In the genomic region with DNA sequence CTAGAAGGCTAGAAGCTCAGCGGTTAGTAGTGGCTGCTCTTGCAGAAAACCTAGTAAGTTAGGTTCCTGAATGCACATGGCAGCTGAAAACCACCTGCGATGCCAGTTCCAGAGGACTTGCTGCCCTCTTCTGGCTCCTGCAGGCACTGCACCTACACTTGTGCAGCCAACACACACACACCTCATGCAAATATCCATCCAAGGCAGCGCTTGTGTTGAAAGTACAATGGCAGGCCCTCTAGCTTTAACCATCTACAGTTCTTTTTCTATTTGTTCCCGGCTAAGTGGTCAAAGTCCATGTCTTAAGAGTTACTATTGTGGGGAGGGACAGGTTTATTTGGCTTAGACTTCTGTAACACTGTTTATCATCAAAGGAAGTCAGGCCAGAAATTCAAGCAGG, we compare ENCODE assay signal across 7 mouse cellular contexts. TPM values are rescaled to one million over a fixed set of nuclear protein-coding genes. Genes with fewer than 3 reads are reported as not detected.
DNase-seq lines count a peak whose midpoint lies in the region; ATAC-seq and TF ChIP-seq lines count a peak whose summit lies in the region.

No protein-coding gene starts in this region.

- 79% methylated on average over 4 of the region's 4 CpGs for WGBS in kidney, embryonic 15.5 days
- WGBS in lung, embryonic 14.5 days, result 74% methylated on average over 4 of the region's 4 CpGs

- peaks cover 29% of the 10 kb centered on the region for H3K4me1 ChIP-seq in kidney, embryonic 15.5 days
- peaks cover 12% of the 10 kb centered on the region; the same call in 1 of the 2 replicates for H3K4me1 ChIP-seq in lung, embryonic 14.5 days (ENCODE audit: insufficient read depth)

- DNase-seq in kidney, adult 18-20 months, result peak; percentile 69
- peak; percentile 59 for DNase-seq in T-cell, adult 2 months (ENCODE audit: low spot score)
- DNase-seq in forelimb bud, embryonic 11.5 days (ENCODE audit: low read depth, low spot score), result peak; percentile 73
- peak; percentile 81 for DNase-seq in lung, embryonic 14.5 days
- DNase-seq in spleen, postnatal 4 days (ENCODE audit: low spot score in 2 of 2), result peak; percentile 65 to 85

- no peak overlapping the region for H3K27ac ChIP-seq in kidney, embryonic 15.5 days
- H3K27ac ChIP-seq in lung, embryonic 14.5 days (ENCODE audit: low read depth), result no peak overlapping the region

- peak; percentile 85 for TF ChIP-seq CTCF in lung, embryonic 14.5 days (IDR thresholded peaks at IDR 0.05; ENCODE audit: low read depth)

- no peaks in the 10 kb centered on the region for H3K9me3 ChIP-seq in kidney, embryonic 15.5 days (replicated peaks)
- no peaks in the 10 kb centered on the region for H3K9me3 ChIP-seq in lung, embryonic 14.5 days (ENCODE audit: low read depth, low read length)

- no peak overlapping the region for H3K4me2 ChIP-seq in kidney, embryonic 15.5 days
- no peak overlapping the region for H3K4me2 ChIP-seq in lung, embryonic 14.5 days

- H3K9ac ChIP-seq in kidney, embryonic 15.5 days, result no peak overlapping the region
- H3K9ac ChIP-seq in lung, embryonic 14.5 days, result no peak overlapping the region

- no peak for ATAC-seq in kidney, embryonic 15.5 days (replicated peaks; ENCODE audit: low FRiP score)
- peak; percentile 54 for ATAC-seq in CD4-positive, CD25-positive, alpha-beta regulatory T cell, adult 4 months
- ATAC-seq in lung, embryonic 14.5 days (ENCODE audit: insufficient read depth), result no peak

- H3K27me3 ChIP-seq in kidney, embryonic 15.5 days, result no peaks in the 10 kb centered on the region
- H3K27me3 ChIP-seq in lung, embryonic 14.5 days (ENCODE audit: insufficient read depth, low read length), result no peaks in the 10 kb centered on the region

- no peak overlapping the region for H3K4me3 ChIP-seq in kidney, embryonic 15.5 days (replicated peaks)
- H3K4me3 ChIP-seq in lung, embryonic 14.5 days (ENCODE audit: low read depth, low read length), result no peak overlapping the region

- H3K36me3 ChIP-seq in kidney, embryonic 15.5 days, result peaks cover 91% of the 10 kb centered on the region
- H3K36me3 ChIP-seq in lung, embryonic 14.5 days (ENCODE audit: insufficient read depth), result peaks cover 85% of the 10 kb centered on the region

RNA-seq across cellular contexts. Expression of a gene that starts 5.3 kb away (rescaled TPM):
- 1,359 and 1,501 TPM in 2 replicates for polyA plus RNA-seq in kidney, embryonic 15.5 days (2015; fragmentation: Nextera tagmentation; extraction: Ambion mirVana)
- 1,000 to 10,000 TPM; 1,101 to 1,535 TPM for polyA plus RNA-seq in CD4-positive, CD25-positive, alpha-beta regulatory T cell, adult 4 months (2017; shearing (Covaris generic))
- 1,388 and 1,408 TPM in 2 replicates for polyA plus RNA-seq in lung, embryonic 14.5 days (2014; fragmentation: Nextera tagmentation; extraction: Ambion mirVana)
